Mouse (Mus musculus) midbrain, embryonic 12.5 days (tissue): Measurements from ENCODE around the gene Slc35b2. TPM values are rescaled to one million over a fixed set of nuclear protein-coding genes. Genes with fewer than 3 reads are reported as not detected.

Experiments
- ATAC-seq: fragments of 200-750 bp; cut with Nextera tagmentation; 2 replicates; pipeline ENCODE4 v1.8.0; 2017; ENCODE audit warnings: low read depth, moderate TSS enrichment, moderate library complexity; ENCODE audit not compliant: low FRiP score
- H3K27ac ChIP-seq: fragments of 300-500 bp; sonication (generic); replicated peaks from 2 replicates; pipeline ENCODE4 v1.5.1; 2016; ENCODE audit warnings: mild to moderate bottlenecking
- H3K27me3 ChIP-seq: fragments of 300-500 bp; sonication (generic); 2 replicates; pipeline ENCODE4 v1.6.1; 2016; ENCODE audit warnings: mild to moderate bottlenecking
- H3K36me3 ChIP-seq: fragments of 300-500 bp; sonication (generic); 2 replicates; pipeline ENCODE4 v1.6.1; 2016
- H3K4me1 ChIP-seq: fragments of 300-500 bp; sonication (generic); 2 replicates; pipeline ENCODE4 v1.6.1; 2016
- H3K4me2 ChIP-seq: fragments of 300-500 bp; sonication (generic); replicated peaks from 2 replicates; pipeline ENCODE4 v1.6.1; 2016; ENCODE audit warnings: mild to moderate bottlenecking, moderate library complexity
- H3K4me3 ChIP-seq: fragments of 300-500 bp; sonication (generic); 2 replicates; pipeline ENCODE4 v1.5.1; 2016; ENCODE audit warnings: mild to moderate bottlenecking
- H3K9ac ChIP-seq: fragments of 300-500 bp; sonication (generic); replicated peaks from 2 replicates; pipeline ENCODE4 v1.6.1; 2016; ENCODE audit warnings: mild to moderate bottlenecking, moderate library complexity
- H3K9me3 ChIP-seq: fragments of 300-500 bp; sonication (generic); 2 replicates; pipeline ENCODE4 v1.6.1; 2016; ENCODE audit warnings: mild to moderate bottlenecking
- WGBS: fragments of 180-500 bp; shearing (Covaris S2); methylation state at CpG from one replicate; pipeline ENCODE4 v1.1.7; 2016; 5-methylcytosine and 5-hydroxymethylcytosine counted together
- polyA plus RNA-seq: library from polyadenylated mRNA; unstranded; fragments of >200 nt; fragmentation: Nextera tagmentation; extraction: Ambion mirVana; gene quantifications from 2 replicates; pipeline ENCODE4 v1.2.1, GENCODE M21; 2016

Gene Slc35b2
- polyA plus RNA-seq, 1 experiment from 2014 or later: 102 TPM

DNA sequence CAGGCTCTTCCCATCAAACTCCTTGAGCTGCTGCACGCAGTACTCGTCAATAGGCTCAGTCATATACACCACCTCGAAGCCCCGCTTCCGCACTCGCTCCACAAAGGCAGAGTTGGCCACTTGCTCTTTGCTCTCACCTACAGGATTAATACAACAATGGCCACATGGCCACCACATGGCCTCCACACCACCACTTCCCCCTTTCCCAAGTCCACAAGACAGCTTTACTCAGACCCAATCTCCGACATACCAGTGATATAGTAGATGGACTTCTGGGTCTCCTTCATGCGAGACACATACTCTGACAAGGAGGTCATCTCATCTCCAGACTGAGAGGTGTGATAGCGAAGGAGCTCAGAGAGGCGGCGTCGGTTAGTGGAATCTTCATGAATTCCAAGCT, 5.3 kb downstream of the Slc35b2 start:
- peaks cover 42% of the 10 kb centered on the region for H3K4me1 ChIP-seq
- no peak overlapping the region for H3K9ac ChIP-seq
- H3K9me3 ChIP-seq: no peaks in the 10 kb centered on the region
- ATAC-seq: no peak
- H3K27me3 ChIP-seq: no peaks in the 10 kb centered on the region
- H3K4me3 ChIP-seq: no peak overlapping the region
- H3K27ac ChIP-seq: 0 out of 2 replicates have a peak overlapping the region, but pooled peaks have one; percentile 15
- WGBS: 88% methylated on average over 12 of the region's 12 CpGs
- no peak overlapping the region for H3K4me2 ChIP-seq
- peaks cover 62% of the 10 kb centered on the region for H3K36me3 ChIP-seq

DNA sequence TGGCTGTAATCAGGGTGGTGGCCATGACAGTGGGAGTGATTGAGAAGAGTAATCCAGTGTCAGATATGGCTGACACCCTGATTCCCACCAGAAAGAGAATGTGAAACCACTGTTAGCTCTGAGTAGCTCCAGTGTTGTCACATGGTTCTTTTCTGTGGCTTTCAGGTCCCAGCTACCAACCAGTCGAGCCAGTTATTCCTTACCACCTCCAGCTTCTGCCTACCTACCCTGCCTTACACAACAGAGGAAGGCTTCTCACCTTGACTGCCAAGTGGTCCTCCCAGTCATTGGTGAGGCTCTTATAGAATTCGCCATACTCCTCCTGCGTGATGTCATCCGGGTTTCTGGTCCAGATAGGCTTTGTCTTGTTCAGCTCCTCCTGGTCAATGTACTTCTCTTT, 6.3 kb downstream of the Slc35b2 start:
- Histone ChIP-seq H3K4me1 (peaks cover 44% of the 10 kb centered on the region), H3K27me3 (no peaks in the 10 kb centered on the region), H3K36me3 (peaks cover 62% of the 10 kb centered on the region)

DNA sequence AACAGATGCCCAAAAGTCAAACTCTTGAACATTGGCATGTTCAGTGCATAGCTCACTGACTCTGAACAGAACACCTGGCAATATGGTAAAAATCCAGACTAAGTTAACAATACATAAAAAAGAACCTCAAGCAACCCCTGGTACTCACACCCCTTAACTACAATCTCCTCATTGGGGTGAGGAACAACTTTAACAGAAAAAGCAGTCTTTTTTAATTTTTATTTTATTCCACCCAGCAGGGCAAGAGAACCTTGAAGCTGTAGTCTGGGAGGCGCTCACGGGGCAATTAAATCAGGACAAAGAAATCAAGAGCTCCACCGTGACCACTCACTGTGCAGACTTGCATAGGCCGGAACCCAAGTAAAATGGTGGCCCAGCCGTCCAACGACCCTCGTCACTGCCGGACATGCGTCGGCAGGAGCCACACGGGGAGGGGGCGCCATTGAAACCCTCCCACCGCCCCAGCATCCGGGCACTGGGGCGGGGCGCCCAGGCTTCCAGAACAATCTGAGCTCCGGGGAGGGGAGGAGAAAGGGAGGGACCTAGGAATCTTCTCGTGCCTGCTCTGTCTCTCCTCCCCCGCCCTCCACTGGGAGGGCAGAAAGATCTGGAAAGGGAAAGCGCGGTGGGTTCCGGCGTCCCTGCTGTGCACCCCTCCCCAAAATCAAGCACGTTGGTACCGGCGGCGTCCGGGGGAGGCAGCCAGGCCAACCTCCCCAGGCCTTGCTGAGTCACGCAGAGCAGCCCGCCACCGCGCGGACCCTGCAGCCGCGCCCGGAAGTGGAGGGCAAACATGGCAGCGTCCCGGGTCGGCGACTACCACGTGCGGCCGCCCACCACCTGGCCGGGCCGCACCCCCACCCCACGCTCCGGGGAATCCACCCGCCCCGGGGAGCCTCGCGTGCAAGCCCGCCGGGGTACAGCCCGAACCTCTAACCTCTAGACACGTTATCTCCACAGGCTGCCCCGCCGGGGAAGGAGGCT, 8.7 kb downstream of the Slc35b2 start:
- peak overlapping the region; percentile 99 for H3K4me3 ChIP-seq

More for the DNA sequence above, 6.3 kb downstream of the Slc35b2 start:
- H3K9ac ChIP-seq: no peak overlapping the region
- no peak overlapping the region for H3K4me2 ChIP-seq
- no peak overlapping the region for H3K27ac ChIP-seq
- 80% methylated on average over 4 of the region's 4 CpGs for whole genome bisulfite sequencing
- no peaks in the 10 kb centered on the region for H3K9me3 ChIP-seq
- ATAC-seq: no peak
- no peak overlapping the region for H3K4me3 ChIP-seq

DNA sequence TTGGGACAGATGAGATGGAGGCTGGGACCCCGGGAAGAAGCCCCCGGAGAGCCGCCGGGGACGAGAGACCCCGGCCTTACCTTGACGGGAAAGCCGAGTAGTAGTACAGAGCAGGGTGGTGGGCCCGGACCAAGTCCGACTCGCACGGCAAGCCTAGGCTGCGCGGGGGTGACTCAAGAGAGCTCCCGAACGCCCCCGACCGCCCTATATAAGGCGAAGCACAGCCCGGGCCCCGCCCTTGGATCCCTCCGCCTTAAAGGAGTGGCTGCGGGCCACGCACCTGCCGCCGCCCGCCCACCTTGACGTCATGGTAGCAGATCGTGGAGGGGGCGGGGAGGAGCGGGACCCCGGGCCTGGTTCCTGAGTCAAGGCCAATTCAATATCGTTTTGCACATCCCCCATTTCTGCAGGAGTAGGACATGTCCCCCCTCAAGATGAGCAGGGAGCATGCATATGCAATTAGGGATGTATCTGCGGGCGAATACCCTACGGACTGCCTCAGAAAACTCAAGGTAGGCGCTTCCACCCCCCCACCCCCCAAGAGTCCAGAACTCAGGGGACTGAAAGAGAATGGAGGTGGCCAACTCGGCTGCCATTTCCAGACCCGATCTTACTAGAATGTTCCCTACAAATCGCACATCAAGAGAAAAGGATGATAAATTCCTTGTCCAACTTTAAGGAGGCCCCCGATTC, 9.6 kb downstream of the Slc35b2 start, which contains the start of gene Hsp90ab1:
Hsp90ab1 (minus strand) TSS at position 185 of the 693 bp plus-strand sequence.
- Histone ChIP-seq H3K9me3 (no peaks in the 10 kb centered on the region), H3K4me2 (peak within 1 kb of the TSS; percentile 78), H3K36me3 (peaks cover 36% of the 10 kb centered on the region), H3K27me3 (no peaks in the 10 kb centered on the region), H3K4me1 (peaks cover 34% of the 10 kb centered on the region), H3K27ac (peak within 1 kb of the TSS; percentile 95), H3K9ac (peak within 1 kb of the TSS; percentile 99), H3K4me3 (peak within 1 kb of the TSS; percentile 99)
- WGBS: under 1% methylated on average over 41 of the region's 41 CpGs
- ATAC-seq: peak; percentile 86

More for the DNA sequence above, 8.7 kb downstream of the Slc35b2 start:
- H3K9me3 ChIP-seq: no peaks in the 10 kb centered on the region
- H3K9ac ChIP-seq: peak overlapping the region; percentile 99
- H3K4me1 ChIP-seq: peaks cover 34% of the 10 kb centered on the region
- H3K27ac ChIP-seq: peak overlapping the region; percentile 95
- under 1% methylated on average over 57 of the region's 57 CpGs for WGBS
- peak overlapping the region; percentile 78 for H3K4me2 ChIP-seq
- ATAC-seq: peak; percentile 61
- H3K36me3 ChIP-seq: peaks cover 44% of the 10 kb centered on the region
- no peaks in the 10 kb centered on the region for H3K27me3 ChIP-seq

DNA sequence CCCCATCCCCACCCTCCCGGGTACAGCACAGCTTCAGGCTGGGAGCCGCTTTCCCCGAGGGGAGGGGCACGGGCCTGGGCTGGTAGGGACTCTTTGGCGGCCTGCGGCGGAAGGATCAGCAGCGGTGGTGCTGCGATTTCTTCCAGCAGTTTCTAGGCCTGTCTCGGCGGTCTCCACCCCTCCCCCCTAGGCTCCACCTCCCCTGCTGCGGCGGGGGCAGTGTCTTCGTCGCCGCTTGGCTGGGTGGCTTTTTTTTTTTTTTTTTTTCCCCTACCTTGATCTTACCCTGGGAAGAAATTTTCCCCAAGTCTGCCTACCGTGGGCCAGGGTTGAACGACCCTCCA, 10.1 kb downstream of the Slc35b2 start:
- peaks cover 29% of the 10 kb centered on the region for H3K4me1 ChIP-seq
- H3K9me3 ChIP-seq: no peaks in the 10 kb centered on the region
- H3K27me3 ChIP-seq: no peaks in the 10 kb centered on the region
- H3K4me3 ChIP-seq: peak overlapping the region; percentile 99
- 0% methylated on average over 18 of the region's 18 CpGs for WGBS
- H3K36me3 ChIP-seq: peaks cover 30% of the 10 kb centered on the region
- H3K4me2 ChIP-seq: peak overlapping the region; percentile 78
- peak overlapping the region; percentile 99 for H3K9ac ChIP-seq
- peak overlapping the region; percentile 95 for H3K27ac ChIP-seq
- peak; percentile 59 for ATAC-seq

DNA sequence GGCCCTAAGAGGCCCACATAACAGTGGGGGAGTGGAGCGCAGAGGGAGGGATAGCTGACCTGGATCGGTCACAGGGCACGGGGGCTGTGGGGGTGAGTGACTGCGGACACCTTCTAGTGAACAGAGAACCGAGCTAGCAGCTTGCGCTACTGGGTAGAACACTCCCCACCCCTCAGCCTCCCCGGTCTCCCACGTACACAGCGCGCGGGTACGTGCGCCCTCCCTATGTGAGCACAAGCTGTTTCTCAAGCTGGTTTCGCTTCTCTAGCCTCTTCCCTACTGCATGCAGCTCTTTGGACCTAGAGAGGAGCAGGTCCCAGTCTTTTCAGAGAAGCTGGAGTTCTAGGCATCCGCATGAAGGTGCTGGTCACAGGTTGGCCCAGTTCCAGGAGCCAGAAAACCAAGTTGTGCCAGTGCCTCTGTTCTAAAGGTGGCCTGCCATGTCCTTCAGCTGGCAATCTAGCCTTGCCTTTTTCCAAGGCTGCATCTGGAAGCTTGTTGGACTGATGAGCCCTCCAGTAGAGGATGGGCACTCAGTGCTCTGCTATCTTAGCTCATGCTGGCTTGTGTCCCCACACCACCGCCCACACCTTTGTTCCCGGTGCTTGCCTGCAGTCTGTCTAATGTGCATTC, 10.6 kb downstream of the Slc35b2 start:
- peak overlapping the region; percentile 99 for H3K4me3 ChIP-seq
- peak overlapping the region; percentile 95 for H3K27ac ChIP-seq
- H3K9ac ChIP-seq: peak overlapping the region; percentile 99
- H3K9me3 ChIP-seq: no peaks in the 10 kb centered on the region
- peaks cover 25% of the 10 kb centered on the region for H3K4me1 ChIP-seq
- ATAC-seq: peak; percentile 44
- peak overlapping the region; percentile 78 for H3K4me2 ChIP-seq
- H3K36me3 ChIP-seq: peaks cover 25% of the 10 kb centered on the region
- H3K27me3 ChIP-seq: no peaks in the 10 kb centered on the region
- 5% methylated on average over 17 of the region's 17 CpGs for WGBS

DNA sequence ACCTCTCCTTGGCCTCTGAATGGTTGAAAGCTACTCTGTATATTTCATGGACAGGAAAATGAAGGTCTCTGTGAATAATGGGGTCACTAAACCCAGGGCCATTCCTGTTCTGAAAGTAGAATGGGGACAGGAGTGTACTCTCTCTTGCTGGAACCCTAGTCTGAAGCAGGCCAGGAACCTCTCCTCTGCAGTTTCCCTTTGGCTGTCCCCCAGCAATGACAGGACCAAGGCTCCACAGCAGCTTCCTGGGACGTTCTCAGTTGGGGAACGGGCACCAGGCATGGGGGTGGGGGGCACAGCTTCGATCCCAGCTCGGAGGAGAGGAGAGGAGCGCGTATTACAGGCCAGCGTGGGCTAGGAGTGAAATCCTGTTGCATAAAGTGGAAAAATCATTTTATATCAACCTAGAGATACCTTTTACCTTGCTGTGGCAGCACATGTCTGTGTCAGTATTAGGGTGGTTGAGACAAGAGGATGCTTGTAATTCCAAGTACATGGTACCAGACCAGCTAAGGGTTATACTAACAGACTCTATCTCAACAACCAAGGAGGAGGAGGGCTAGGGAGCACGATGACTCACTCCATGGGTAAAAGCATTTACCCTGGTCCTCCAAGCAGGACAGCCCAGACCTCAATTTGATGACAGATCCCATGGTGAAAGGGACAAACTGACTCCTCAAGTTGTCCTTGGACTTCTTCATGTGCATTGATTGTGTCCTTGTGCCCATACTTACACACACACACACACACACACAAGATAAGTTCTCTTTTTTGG, 11.6 kb downstream of the Slc35b2 start:
- peak overlapping the region; percentile 95; the same call in 1 of the 2 replicates for H3K27ac ChIP-seq
- H3K9me3 ChIP-seq: no peaks in the 10 kb centered on the region
- H3K27me3 ChIP-seq: no peaks in the 10 kb centered on the region
- H3K4me1 ChIP-seq: peaks cover 25% of the 10 kb centered on the region
- no peak for ATAC-seq
- peaks cover 15% of the 10 kb centered on the region for H3K36me3 ChIP-seq
- H3K9ac ChIP-seq: peak overlapping the region; percentile 99; the same call in 1 of the 2 replicates
- H3K4me3 ChIP-seq: no peak overlapping the region
- WGBS: 94% methylated on average over 8 of the region's 8 CpGs
- H3K4me2 ChIP-seq: no peak overlapping the region

DNA sequence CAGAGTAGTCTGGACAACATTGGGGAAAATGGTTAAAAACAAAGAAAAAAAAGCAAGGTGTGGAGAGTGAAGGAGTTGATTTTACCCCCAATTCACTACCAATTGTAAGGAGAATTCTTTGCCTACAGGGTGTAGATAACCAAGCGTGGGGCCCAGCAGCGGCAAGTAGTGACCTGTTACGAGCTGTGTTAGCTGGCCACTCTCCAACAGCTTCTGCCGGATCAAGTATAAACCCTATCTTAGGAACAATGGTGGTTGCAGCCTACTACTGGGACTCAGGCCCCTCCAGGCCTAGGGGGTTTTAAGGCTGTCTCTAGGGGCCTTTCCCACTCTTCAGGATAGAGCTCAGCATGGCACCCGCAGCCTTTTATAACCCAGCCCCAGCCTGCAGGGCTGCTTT, 14.6 kb downstream of the Slc35b2 start:
- WGBS: 70% methylated on average over 5 of the region's 5 CpGs
- no peak overlapping the region for H3K27ac ChIP-seq
- no peaks in the 10 kb centered on the region for H3K36me3 ChIP-seq
- H3K4me3 ChIP-seq: no peak overlapping the region
- no peaks in the 10 kb centered on the region for H3K27me3 ChIP-seq
- H3K4me2 ChIP-seq: no peak overlapping the region
- no peak overlapping the region for H3K9ac ChIP-seq
- no peaks in the 10 kb centered on the region for H3K9me3 ChIP-seq
- H3K4me1 ChIP-seq: peaks cover 17% of the 10 kb centered on the region
- no peak for ATAC-seq

DNA sequence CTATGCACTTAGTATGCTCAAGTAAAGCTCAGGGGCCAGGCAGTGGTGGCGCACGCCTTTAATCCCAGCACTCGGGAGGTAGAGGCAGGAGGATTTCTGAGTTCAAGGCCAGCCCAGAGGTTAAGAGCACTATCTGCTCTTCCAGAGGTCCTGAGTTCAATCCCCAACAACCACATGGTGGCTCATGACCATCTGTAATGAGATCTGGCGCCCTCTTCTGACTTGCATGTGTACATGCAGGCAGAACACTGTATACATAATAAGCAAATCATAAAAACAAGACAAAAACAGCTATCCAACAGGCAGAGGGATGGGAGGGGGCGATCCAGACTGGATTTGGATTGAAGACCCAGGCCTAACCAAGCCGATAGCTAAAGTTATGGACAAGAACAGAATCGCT, 15.2 kb downstream of the Slc35b2 start:
- 65% methylated on average over 7 of the region's 7 CpGs for WGBS
- Histone ChIP-seq H3K36me3 (no peaks in the 10 kb centered on the region), H3K9me3 (no peaks in the 10 kb centered on the region), H3K27me3 (no peaks in the 10 kb centered on the region), H3K4me2 (no peak overlapping the region), H3K9ac (no peak overlapping the region), H3K27ac (no peak overlapping the region), H3K4me1 (peaks cover 17% of the 10 kb centered on the region), H3K4me3 (no peak overlapping the region)
- ATAC-seq: no peak

DNA sequence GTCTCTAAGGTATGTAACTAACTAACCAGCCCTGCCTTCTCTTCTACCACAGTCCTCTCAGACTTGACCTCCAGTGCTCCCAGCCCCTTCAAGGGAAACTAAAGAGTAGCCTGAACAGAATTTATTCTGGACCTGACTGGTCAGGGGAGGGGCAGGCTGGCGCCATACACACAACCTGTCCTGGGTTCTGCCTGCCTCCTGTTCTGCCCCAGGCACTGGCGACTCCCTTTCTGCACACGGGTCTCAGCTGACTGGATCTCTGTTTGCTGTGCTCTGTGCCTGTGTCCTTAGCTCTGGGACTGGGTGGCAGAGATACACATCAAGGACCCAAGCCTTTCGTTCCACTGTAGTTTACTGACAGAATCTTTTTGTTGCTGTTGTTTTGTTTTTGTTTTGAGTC, 15.9 kb downstream of the Slc35b2 start:
- H3K4me2 ChIP-seq: no peak overlapping the region
- 0 out of 2 replicates have a peak overlapping the region, but pooled peaks have one; percentile 15 for H3K9ac ChIP-seq
- no peak overlapping the region for H3K27ac ChIP-seq
- H3K4me3 ChIP-seq: no peak overlapping the region
- no peaks in the 10 kb centered on the region for H3K9me3 ChIP-seq
- ATAC-seq: no peak
- H3K36me3 ChIP-seq: no peaks in the 10 kb centered on the region
- no peaks in the 10 kb centered on the region for H3K27me3 ChIP-seq
- 93% methylated on average over 4 of the region's 4 CpGs for WGBS
- H3K4me1 ChIP-seq: peaks cover 17% of the 10 kb centered on the region

DNA sequence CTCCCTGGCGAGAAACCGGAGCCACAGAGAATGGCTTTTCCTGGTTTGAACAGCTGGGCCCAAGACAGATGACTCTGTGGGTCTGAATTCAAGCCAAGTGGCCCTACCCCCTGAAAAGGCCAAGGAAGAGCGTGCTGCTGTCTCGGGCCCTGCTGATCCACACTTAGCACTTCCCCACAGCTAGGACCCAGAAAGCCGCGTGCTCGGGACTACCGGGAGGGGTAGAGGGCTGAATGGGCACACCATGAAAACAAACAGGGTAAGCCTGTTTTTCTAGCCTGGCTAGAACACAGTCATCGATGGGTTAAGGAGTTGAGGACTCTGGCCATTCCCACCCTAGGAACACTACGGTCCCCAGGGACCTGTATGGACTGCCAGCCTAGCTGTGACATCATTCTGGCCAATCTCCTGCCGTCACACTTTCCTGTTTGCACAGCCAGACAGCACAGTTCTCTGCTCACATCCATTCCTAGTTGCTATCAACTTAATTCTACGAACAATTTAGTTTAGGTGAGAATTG, 17.3 kb downstream of the Slc35b2 start:
- WGBS: 44% methylated on average over 12 of the region's 12 CpGs
- no peaks in the 10 kb centered on the region for H3K27me3 ChIP-seq
- H3K4me2 ChIP-seq: no peak overlapping the region
- no peak overlapping the region for H3K4me3 ChIP-seq
- peaks cover 20% of the 10 kb centered on the region for H3K4me1 ChIP-seq
- no peaks in the 10 kb centered on the region for H3K36me3 ChIP-seq
- no peak overlapping the region for H3K27ac ChIP-seq
- no peaks in the 10 kb centered on the region for H3K9me3 ChIP-seq
- no peak overlapping the region for H3K9ac ChIP-seq
- no peak for ATAC-seq
